Mouse (Mus musculus) E14TG2a.4 (cell line): Measurements from ENCODE around the gene Plin4.

ENCODE experiments used
- CTCF ChIP-seq: conservative IDR thresholded peaks from 2 replicates; pipeline ENCODE4 v1.5.1; 2014; ENCODE audit warnings: low read length
- NANOG ChIP-seq: IDR thresholded peaks from 2 replicates; pipeline ENCODE4 v1.6.1; 2014; ENCODE audit warnings: borderline replicate concordance, low read length, mixed read lengths
- POU5F1 ChIP-seq: IDR thresholded peaks from 2 replicates; pipeline ENCODE4 v1.6.1; 2014; ENCODE audit warnings: low read length, borderline replicate concordance

- TF ChIP-seq CTCF: no peak
- TF ChIP-seq NANOG: no peak
- TF ChIP-seq POU5F1: no peak
Observed at GRCm38 (mm10) chr17:56107736-56108135, 1.9 kb downstream of the Plin4 start.
